ENCODE assay signal across 30 mouse cellular contexts in genomic region chr11:118096736-118097135, GRCm38 (mm10). TPM values are rescaled to one million over a fixed set of nuclear protein-coding genes. Genes with fewer than 3 reads are reported as not detected.
"Had no signal": no experiment of that assay in that cellular context is flagged by ENCODE, and none has a peak within 500 bp of the region (broad histone marks: within the 10 kb centered on the region; RNA-seq: fewer than 3 reads in every experiment).

No protein-coding gene starts in this region.

- H3K9ac ChIP-seq: embryonic facial prominence, embryonic 12.5 days; embryonic facial prominence, embryonic 13.5 days; embryonic facial prominence, embryonic 15.5 days; forebrain, embryonic 12.5 days; forebrain, embryonic 13.5 days; forebrain, embryonic 15.5 days; forebrain, postnatal 0 days had no signal

- H3K36me3 ChIP-seq: embryonic facial prominence, embryonic 10.5 days; embryonic facial prominence, embryonic 12.5 days; embryonic facial prominence, embryonic 13.5 days; embryonic facial prominence, embryonic 15.5 days; forebrain, embryonic 10.5 days; forebrain, embryonic 12.5 days; forebrain, embryonic 15.5 days had no signal

- ATAC-seq: forebrain, embryonic 13.5 days; forebrain, embryonic 14.5 days; forebrain, embryonic 15.5 days; forebrain, embryonic 16.5 days; forebrain, postnatal 0 days had no signal

- H3K4me3 ChIP-seq: embryonic facial prominence, embryonic 10.5 days; embryonic facial prominence, embryonic 12.5 days; embryonic facial prominence, embryonic 13.5 days; embryonic facial prominence, embryonic 15.5 days; erythroblast, embryonic 14.5 days; forebrain, embryonic 10.5 days; forebrain, embryonic 12.5 days; forebrain, embryonic 13.5 days; forebrain, embryonic 15.5 days; gastrocnemius, adult 2 months; heart, adult 2 months had no signal

- H3K4me1 ChIP-seq: forebrain, embryonic 12.5 days; forebrain, embryonic 13.5 days; forebrain, embryonic 15.5 days had no signal

- H3K4me2 ChIP-seq: embryonic facial prominence, embryonic 12.5 days; embryonic facial prominence, embryonic 13.5 days; embryonic facial prominence, embryonic 15.5 days; forebrain, embryonic 12.5 days; forebrain, embryonic 13.5 days; forebrain, embryonic 15.5 days had no signal

- H3K27me3 ChIP-seq: embryonic facial prominence, embryonic 12.5 days; embryonic facial prominence, embryonic 13.5 days; embryonic facial prominence, embryonic 15.5 days; forebrain, embryonic 12.5 days; forebrain, embryonic 13.5 days; forebrain, embryonic 15.5 days had no signal

- H3K27ac ChIP-seq: embryonic facial prominence, embryonic 10.5 days; embryonic facial prominence, embryonic 12.5 days; embryonic facial prominence, embryonic 13.5 days; embryonic facial prominence, embryonic 15.5 days; forebrain, embryonic 10.5 days; forebrain, embryonic 12.5 days; forebrain, embryonic 13.5 days; forebrain, embryonic 15.5 days; gastrocnemius, adult 2 months; heart, adult 2 months had no signal

- DNase-seq: cerebellum, adult 8-10 months; cerebellum, adult 9-10 months; cerebellum, adult 9-11 months; cerebellum, postnatal 10 days; cerebellum, postnatal 14 days; cerebellum, postnatal 25 days; cerebellum, postnatal 36 days; embryo, embryonic 11 days; forebrain, postnatal 0 days; gastrocnemius, adult 2 months; gastrocnemius, postnatal 10 days; gastrocnemius, postnatal 14 days; gastrocnemius, postnatal 25 days; gastrocnemius, postnatal 36 days; heart, adult 11 months; heart, adult 18-20 months; heart, adult 2 months had no signal

- H3K9me3 ChIP-seq: embryonic facial prominence, embryonic 10.5 days; embryonic facial prominence, embryonic 12.5 days; embryonic facial prominence, embryonic 13.5 days; embryonic facial prominence, embryonic 15.5 days; forebrain, embryonic 10.5 days; forebrain, embryonic 12.5 days; forebrain, embryonic 13.5 days; forebrain, embryonic 15.5 days had no signal

RNA-seq across cellular contexts. Expression of gene Dnah17, which starts 33.7 kb away (rescaled TPM):
- total RNA-seq: common myeloid progenitor, adult 5-6 weeks; granulocyte monocyte progenitor cell, adult 5-6 weeks had no signal
- polyA plus RNA-seq: erythroblast, embryonic 14.5 days had no signal
